Mouse (Mus musculus): ENCODE measurements around the gene Mrrf. TPM values are rescaled to one million over a fixed set of nuclear protein-coding genes. Genes with fewer than 3 reads are reported as not detected.

Gene Mrrf
- total RNA-seq, 2 experiments from 2014 or later = 14.8 to 18.7 TPM

- intact Hi-C loops (cut with DNase I; ENCODE audit: low total_unique reads) = no loop called here
- no peak for DNase-seq
Measured at GRCm38 (mm10) chr2:36197021-36197420, 60.8 kb downstream of the Mrrf start.

GRCm38 (mm10) chr2:36197919-36198881 is 62.0 kb downstream of the Mrrf start:
- intact Hi-C loops (cut with DNase I; ENCODE audit: low total_unique reads) = no loop called here
- DNase-seq = no peak

DNA sequence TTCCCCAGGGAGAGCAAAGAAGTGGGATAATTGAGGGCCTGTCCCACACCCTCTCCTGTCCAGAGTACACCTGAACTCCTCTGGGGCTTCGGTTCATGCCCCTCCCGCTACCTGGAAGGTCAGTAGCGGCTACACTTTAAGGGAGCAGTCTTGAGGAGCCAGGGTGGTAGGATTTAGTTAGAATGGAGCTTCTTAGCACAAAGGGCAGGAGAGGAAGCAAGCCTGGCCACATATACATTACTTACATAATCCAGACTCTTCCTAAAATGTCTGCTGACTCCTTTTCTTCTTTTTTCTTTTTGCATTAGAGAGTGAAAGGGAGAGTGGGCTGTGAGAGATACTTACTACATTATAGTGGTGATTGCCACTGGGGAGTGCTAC is 62.7 kb downstream of the Mrrf start:
- intact Hi-C loops (cut with DNase I; ENCODE audit: low total_unique reads) = no loop called here
- no peak for DNase-seq

DNA sequence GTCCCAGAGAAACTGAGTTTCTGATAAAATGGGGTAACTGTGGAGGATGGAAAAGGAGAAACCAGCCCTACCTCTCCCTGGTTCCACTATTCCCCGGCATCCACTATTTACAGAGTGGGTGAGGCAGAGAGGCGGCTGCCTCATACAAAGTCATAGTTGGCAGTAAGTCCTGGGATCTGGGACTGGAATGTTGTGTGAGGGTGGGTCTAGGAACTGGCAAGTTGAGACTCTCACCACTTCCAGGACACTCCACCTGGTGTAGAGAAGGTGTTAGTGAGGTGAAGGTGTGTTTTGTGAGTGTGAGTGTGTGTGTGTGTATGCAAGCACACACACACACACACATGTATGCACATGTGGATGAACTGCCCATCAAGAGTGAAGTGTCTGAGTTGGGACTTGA is 64.6 kb downstream of the Mrrf start:
- no peak for DNase-seq
- intact Hi-C loops (cut with DNase I; ENCODE audit: low total_unique reads) = no loop called here

GRCm38 (mm10) chr2:36201756-36202610 is 65.8 kb downstream of the Mrrf start:
- no peak for DNase-seq
- intact Hi-C loops (cut with DNase I; ENCODE audit: low total_unique reads) = no loop called here

GRCm38 (mm10) chr2:36202611-36202880 is 66.4 kb downstream of the Mrrf start:
- intact Hi-C loops (cut with DNase I; ENCODE audit: low total_unique reads) = no loop called here
- DNase-seq = no peak

DNA sequence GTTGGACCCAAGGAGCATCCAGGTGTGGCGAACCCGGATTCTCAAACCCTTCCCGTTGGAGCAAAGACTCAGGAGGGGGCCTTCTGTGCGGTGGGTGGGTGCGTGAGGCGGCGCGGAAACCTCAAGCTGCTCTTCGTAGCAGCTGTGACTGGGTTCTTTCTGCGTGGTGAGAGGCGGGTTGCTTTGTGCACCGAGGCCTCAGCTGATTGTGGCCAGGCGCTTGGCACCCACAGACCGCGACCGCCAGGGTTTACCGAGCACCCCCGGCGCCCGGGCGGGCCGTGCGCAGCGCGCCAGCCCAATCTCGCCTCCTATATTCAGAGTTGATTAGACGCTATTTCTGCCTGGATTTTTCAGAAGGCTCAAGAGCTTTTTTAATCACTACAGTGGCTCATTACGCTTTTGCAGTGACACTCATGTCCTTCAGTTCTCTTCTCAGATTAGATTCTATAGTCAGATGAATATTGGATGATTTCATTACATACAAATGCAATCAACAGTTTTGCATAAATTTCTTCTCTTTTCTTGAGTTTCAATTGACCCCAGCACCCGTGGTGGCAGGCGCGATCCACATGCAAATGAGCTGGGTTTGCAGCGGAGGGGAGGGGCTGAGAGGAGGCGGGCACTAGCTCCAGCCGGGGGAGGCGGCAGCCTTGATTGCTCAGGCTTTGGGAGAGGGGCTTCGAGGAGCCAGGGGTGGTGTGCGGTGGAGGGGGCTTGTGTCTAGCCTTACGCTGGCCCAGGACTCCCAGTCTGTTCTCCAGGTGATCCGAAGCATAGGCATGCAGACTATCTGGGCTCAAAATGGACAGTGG is 67.0 kb downstream of the Mrrf start:
- intact Hi-C loops (cut with DNase I; ENCODE audit: low total_unique reads) = no loop called here
- DNase-seq = no peak

DNA sequence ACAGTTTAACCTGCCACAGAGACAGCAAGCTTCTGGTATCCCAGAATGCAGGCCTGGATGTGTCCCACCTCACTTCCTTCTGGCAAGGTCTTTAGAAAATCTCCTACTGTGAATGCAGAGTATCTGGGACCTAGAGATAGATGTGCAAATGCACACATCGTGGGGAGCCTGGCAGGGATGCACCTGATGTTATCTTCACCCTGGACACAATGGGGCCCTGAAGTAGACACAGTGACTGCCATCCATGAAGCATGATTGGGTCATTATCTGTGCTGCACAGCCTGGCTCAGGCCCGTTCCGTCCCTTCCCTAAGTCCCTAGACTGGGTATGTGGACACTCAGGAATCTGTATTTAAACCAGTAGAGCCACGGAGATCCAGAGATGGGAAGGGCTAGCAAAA is 68.4 kb downstream of the Mrrf start:
- intact Hi-C loops (cut with DNase I; ENCODE audit: low total_unique reads) = no loop called here
- no peak for DNase-seq

- DNase-seq = no peak
- intact Hi-C loops (cut with DNase I; ENCODE audit: low total_unique reads) = no loop called here
Measured at GRCm38 (mm10) chr2:36207071-36207470, 70.9 kb downstream of the Mrrf start.

DNA sequence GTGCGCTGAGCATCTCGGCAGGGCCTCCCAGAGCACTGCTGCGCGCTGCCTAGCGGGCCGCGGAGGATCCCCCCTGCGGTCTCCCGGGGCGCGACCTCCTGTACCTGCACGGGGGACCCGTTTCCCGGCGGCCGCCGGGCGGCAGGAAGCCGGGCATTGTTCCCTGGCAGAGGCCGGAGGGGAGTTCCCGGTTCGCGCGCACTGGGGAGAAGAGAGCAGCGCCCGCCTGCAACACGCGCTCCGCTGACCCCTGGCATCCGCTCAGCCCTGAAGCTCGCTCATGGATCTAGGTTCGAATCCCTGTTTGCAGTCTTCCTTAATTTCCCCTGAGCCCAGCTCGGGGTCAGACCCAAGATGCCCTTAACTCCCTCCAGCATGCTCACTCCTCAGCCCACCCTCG is 74.6 kb downstream of the Mrrf start:
- intact Hi-C loops (cut with DNase I; ENCODE audit: low total_unique reads) = loop anchor here (10.0 kb wide), 1 partner anchor 64 kb away; no protein-coding TSS in a partner anchor

GRCm38 (mm10) chr2:36211785-36212184 is 75.6 kb downstream of the Mrrf start:
- intact Hi-C loops (cut with DNase I; ENCODE audit: low total_unique reads) = loop anchor here (10.0 kb wide), 1 partner anchor 63 kb away; no protein-coding TSS in a partner anchor
- DNase-seq = no peak

More for the DNA sequence above, 74.6 kb downstream of the Mrrf start:
- peak; percentile 43 for DNase-seq

GRCm38 (mm10) chr2:36213108-36213507 is 76.9 kb downstream of the Mrrf start:
- no peak for DNase-seq
- intact Hi-C loops (cut with DNase I; ENCODE audit: low total_unique reads) = loop anchor here (10.0 kb wide), 1 partner anchor 62 kb away; no protein-coding TSS in a partner anchor

- intact Hi-C loops (cut with DNase I; ENCODE audit: low total_unique reads) = loop anchor here (1.0 to 10.0 kb wide), 2 partner anchors 61 to 205 kb away; no protein-coding TSS in a partner anchor
Measured at GRCm38 (mm10) chr2:36214023-36214422, 77.8 kb downstream of the Mrrf start.

DNA sequence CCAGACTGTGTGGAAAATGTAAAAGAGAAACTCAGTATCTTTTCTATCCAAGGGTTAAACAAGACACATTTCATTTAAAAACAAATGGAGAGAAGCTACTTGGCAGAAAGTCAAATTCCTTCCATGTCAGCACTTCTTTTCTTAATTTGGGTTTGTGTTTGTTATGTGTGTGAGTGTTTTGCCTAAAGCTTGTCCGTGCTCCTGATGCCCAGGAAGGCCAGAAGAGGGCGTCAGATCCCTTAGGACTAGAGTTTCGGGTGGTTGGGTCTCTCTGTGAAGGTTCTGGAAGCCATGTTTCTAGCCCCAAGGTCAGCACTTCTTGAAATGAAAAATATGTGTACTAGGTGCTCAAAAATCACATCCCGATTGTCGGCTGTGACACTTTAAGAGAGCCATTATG is 78.2 kb downstream of the Mrrf start:
- intact Hi-C loops (cut with DNase I; ENCODE audit: low total_unique reads) = loop anchor here (1.0 to 10.0 kb wide), 2 partner anchors 60 to 205 kb away; no protein-coding TSS in a partner anchor

More at GRCm38 (mm10) chr2:36214023-36214422, 77.8 kb downstream of the Mrrf start:
- DNase-seq = peak; percentile 81

DNA sequence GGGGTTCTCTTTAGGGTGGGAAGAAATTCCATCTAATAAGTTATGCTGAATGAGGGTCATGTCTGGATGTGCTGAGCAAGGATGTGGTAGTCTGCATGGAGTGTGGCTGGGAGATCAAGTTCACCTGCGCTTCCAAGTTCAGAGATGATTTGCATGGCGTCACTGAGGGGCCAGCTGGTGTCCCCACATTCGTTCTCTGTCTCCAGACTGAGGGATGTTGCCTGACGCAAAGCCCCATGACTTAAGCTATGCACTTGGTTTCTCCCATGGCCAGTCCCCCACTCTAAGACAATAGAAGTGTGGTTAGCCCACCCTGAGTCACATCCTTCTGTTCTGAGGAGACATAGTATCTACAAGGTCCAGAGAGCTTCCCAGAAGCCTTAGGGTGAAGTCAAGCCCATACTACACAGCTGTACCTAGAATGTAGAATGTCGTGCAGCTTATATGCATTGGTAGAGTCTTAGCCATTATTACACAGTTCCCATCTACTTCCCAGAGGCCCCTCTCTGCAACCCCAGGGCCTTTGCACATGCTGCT is 79.1 kb downstream of the Mrrf start:
- intact Hi-C loops (cut with DNase I; ENCODE audit: low total_unique reads) = loop anchor here (10.0 kb wide), 1 partner anchor 60 kb away; no protein-coding TSS in a partner anchor

More for the DNA sequence above, 78.2 kb downstream of the Mrrf start:
- DNase-seq = no peak

GRCm38 (mm10) chr2:36216546-36216945 is 80.4 kb downstream of the Mrrf start:
- intact Hi-C loops (cut with DNase I; ENCODE audit: low total_unique reads) = loop anchor here (10.0 kb wide), 1 partner anchor 58 kb away; no protein-coding TSS in a partner anchor
- peak; percentile 22 for DNase-seq

More for the DNA sequence above, 79.1 kb downstream of the Mrrf start:
- DNase-seq = no peak

- intact Hi-C loops (cut with DNase I; ENCODE audit: low total_unique reads) = loop anchor here (10.0 kb wide), 1 partner anchor 58 kb away; no protein-coding TSS in a partner anchor
- DNase-seq = no peak
Measured at GRCm38 (mm10) chr2:36216953-36217573, 80.9 kb downstream of the Mrrf start.

DNA sequence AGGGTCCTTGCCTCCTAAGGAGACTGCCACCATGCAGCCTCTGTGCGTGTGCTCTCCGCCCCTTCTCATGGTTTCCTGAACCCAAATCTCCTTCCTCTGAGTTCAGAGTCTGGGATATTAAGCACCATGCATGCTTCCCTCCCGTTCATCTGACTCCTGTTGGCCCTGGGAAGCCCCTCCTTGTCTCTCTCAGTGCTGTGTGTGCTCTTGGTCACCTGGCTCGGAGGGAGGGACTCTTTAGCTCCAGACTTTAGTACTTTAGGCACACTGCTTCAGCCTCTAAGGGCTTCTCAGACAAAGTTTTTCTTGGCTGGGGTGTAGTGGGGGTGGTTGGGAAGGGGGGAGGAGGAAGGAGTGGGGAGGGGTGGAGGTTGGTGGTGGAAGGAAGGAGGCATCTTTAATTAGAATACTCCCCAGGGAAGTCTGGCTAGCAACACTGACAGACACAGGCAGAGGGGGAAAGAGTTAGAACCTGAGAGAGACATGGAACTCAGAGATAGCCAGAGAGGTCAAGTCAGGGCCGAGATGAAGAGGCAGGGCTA is 81.6 kb downstream of the Mrrf start:
- intact Hi-C loops (cut with DNase I; ENCODE audit: low total_unique reads) = loop anchor here (10.0 kb wide), 1 partner anchor 57 kb away; no protein-coding TSS in a partner anchor
- DNase-seq = no peak
